Mouse (Mus musculus) brain, adult 2 months (tissue): Measurements from ENCODE around the gene Foxp4.

Experiments
- DNase-seq: peaks from one replicate; pipeline ENCODE4 v3.0.0; 2011; ENCODE audit warnings: low read depth, low spot score

Foxp4 gene

GRCm38 (mm10) chr17:47889727-47890126 lies 34.7 kb downstream of the Foxp4 start:
- no peak for DNase-seq

DNA sequence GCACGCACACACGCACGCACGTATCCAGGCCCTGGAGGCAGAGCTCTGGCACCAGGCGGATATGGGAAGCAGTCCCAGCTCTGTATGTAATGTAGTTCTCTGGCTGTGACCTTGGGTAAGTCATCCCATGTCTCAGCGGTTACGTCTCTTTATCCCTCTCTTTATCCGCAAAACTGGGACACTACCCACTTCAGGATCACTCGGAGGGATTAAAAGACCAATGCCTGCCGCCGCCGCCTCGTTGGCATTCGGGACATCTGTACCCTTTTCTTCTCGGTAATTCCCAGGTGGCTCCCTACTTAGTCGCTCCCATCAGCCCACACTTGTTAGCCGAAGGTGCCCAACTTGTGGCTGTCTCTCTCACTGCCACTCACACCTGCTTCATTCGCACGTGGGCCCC lies 35.2 kb downstream of the Foxp4 start:
- no peak for DNase-seq

GRCm38 (mm10) chr17:47888641-47889040 lies 35.8 kb downstream of the Foxp4 start:
- DNase-seq: no peak

DNA sequence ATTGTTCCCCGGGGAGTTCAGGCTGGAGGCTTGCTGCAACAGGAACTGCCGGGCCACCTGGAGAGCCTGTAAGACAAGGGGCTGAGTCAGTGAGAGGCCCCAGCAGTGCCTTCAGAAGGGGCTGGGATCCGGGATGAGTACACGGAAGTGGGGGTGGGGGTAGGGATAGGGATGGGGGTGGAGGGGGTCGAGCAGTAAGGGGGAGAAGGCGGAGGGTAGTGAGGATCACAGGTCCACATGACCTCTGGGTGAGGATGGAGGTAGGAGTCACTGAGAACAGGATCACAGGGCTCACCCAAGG lies 36.3 kb downstream of the Foxp4 start:
- DNase-seq: no peak

DNA sequence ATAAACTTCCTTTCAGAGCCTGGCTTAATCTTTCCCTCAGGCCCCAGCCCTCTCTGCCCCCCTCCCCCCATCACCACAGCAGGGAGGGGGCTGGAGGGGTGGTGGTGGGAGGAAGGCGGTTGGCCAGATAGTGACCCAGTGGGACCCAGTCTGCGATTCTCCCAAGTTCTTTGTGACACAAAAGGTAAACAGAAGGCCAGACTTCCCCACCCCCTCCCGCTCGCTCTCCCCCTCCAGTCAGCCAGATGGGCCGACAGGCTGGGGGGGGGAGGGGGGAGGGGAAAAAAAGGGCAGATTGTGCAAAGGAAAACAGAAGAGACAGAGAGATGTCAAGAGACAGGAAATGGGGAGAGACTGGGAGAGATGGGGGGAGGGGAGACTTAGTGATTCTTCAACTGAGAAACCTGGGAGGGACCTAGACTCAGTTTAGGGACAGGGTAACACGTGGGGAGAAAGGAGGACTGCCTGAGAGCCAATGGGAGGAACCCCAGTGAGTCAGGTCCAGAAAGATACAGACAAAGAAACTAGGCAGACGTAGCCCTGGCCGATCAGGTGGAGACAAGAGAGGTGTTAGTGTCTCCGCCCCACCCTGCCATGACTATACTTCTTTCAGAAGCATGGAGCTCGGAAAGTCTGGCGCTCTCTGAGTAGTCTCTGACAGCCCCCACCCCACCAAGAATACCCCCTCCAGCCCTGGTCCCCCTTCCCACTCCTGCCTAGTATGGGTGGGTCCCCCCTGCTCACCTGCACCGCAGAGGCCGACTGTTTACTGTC lies 36.9 kb downstream of the Foxp4 start:
- no peak for DNase-seq

GRCm38 (mm10) chr17:47883099-47883498 lies 41.3 kb downstream of the Foxp4 start:
- DNase-seq: no peak

DNA sequence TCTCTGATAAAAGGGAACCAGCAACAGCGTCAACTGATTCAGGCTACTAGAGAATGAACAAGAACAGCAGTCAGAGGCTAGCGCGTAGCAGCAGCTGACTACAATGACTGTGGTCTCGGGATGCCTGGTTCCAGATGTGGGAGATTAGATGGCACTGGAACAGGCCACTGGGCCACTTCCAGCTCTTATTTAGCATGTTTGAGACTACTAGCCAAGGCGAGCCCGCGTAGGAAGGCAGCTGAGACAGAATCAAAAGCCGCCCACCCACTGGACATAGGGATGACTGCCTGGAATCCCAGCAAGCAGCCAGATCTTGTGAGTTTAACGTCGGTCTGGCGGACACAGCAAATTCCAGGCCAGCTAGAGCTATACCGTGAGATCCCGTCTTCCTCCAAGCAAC lies 43.1 kb downstream of the Foxp4 start:
- DNase-seq: peak; percentile 52

DNA sequence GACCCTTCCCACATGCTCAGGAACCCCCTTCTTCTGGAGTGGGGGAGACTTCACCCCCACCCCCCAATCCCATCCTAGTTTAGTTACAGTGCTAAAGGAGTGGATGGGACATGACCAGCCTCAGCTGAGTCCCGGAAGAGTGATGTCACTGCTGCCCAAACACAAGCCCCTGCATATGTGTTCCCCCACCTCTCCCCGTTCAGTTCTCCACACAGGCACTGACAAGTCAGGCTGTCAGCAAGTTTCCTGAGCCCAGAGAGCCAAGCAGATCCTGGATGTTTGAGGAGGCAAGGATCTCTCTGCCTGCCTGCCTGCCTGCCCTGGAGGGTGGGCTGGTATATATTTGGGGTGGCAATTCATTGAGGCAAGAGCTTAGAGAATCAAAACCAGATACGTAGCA lies 45.2 kb downstream of the Foxp4 start:
- DNase-seq: peak; percentile 50

DNA sequence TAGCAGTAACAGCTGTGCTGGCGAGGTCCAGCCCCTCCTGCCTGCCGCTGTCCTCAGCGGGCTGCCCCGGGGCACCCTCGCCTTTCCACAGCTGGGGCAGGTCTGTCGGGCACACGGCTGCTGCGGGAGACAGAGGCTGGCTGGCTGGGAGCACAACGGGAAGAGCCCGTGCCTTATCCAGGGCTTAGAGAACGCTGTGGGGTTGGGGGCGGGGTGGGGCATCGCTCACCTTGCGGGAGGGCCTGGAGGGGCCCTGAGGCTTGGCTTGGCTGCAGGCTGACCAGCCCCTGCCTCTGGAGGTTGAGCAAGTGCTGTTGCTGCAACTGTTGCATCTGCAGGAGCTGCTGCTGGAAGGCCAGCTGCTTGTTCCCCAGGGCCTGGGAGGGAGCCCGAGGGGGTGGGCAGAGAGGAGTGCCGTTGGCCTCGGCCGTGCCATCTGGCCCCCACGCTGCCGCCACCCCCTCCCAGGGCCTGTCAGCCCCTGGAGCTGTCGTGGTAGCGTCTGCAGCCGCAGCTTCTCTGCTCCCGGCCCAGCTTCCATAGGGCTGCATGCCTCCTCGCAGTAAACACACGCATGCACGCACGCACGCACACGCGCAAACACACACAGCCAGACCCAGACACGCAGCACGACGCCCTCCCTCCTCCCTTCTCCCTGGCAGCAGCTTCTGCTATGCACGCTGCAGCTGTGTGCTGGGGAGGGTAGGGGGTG lies 45.9 kb downstream of the Foxp4 start:
- peak; percentile 92 for DNase-seq

DNA sequence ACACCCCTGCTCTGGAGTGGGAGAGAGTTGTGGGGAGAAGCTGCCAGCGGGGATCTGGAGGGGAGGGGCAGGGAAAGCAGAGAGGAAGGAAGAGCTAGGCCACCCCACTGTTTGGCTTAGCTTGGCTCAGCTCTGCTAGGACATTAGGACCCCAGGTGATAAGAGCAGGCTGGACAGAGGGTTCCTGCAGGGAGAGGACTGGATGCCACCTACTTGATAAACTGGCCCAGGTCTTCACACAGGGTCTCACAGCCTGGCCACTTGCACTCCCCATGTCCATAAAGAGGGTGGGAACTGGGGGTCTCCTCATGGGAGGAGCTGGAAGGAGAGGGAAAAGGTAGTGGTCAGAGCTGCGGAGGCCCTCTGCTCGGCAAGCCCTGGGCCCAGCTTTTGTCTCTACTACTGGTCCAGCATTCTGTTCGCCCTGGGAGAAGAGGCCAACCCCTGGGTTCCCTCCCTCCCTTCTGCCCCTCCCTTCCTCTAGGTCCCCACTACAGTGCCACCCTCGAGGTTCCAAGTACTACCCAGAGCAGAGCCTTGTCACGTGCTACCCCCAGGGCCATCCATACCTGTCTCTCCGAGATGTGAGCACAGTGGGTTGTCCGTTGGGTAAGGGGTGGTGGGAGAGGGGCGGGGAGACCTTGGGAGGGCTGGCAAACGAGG lies 46.6 kb downstream of the Foxp4 start:
- DNase-seq: peak; percentile 56

GRCm38 (mm10) chr17:47876776-47877714 lies 47.4 kb downstream of the Foxp4 start:
- DNase-seq: peak; percentile 43

GRCm38 (mm10) chr17:47873341-47873791 lies 51.1 kb downstream of the Foxp4 start:
- DNase-seq: peak; percentile 87

DNA sequence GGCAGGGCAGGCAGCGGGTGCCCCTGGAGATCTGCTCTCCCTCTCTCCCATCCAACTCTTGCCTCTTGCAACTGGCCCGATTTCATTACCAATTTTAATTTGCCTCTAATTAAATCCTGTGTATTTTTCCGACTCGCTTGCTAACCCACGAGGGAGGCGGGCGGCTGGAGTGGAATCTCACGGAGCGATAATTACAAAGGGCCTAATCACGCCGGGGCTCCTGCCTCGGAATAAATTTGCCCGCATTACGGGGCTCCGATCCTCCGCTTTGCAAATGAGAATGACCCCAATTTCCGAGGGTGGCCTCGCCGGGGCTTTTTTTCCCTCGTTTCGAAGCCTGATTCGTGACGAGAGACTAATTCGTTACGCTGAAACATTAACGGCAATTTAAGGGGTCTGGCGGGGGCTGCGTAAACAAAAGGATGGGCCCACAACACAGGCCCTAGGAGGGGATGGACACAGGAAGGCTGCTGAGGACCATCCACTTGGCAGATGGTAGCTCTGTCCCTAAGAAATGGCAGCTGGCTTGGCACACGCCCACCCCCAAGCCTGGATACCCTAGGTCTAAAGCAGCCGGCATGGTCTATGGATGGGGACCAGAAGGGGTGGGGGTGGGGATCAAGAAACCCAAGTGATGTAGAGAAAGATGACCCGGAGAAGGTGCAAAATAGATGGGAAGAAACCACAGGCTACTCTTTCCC lies 52.0 kb downstream of the Foxp4 start:
- no peak for DNase-seq

- DNase-seq: no peak
Observed at GRCm38 (mm10) chr17:47869874-47870273, 54.6 kb downstream of the Foxp4 start.

GRCm38 (mm10) chr17:47866037-47866436 lies 58.4 kb downstream of the Foxp4 start:
- DNase-seq: peak; percentile 74

DNA sequence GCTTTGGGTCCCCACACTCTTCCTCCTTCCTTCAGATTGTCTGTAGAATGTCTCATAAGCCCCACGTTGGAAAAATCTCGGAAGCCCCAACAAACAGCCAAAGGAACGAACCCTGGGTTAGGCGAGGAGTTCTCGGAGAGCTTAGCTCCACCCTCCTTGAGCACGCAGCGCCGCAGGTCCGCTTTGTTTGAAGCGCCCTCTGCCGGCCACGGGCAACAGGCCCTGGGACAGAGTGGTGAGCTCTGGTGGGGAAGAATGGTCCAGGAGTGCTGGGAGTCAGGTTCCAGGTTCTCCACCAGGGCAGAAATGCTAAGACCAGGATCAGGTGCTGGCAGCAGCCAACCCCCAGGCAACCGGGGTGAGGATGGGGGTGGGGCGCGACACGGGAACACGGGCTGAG lies 59.9 kb downstream of the Foxp4 start:
- peak; percentile 86 for DNase-seq

DNA sequence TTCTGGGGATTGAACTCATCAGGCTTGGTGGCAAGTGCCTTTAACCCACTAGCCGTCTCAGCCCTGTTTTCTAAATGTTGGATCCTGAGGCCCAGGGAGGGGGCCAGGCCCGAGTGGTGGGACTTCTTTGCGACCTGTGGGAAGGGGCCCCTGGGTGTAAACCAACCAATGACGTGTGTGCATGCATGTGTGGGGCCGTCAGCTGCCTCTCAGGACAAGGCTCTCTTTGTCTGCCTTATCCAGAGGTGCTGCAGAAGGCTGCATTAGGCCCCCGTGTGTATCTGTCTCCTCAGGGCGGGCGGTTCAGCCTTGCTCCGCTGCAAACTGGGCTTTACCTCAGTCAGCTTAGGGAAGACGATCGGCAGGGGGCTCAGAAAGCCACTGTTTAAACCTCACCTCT lies 61.0 kb downstream of the Foxp4 start:
- no peak for DNase-seq

DNA sequence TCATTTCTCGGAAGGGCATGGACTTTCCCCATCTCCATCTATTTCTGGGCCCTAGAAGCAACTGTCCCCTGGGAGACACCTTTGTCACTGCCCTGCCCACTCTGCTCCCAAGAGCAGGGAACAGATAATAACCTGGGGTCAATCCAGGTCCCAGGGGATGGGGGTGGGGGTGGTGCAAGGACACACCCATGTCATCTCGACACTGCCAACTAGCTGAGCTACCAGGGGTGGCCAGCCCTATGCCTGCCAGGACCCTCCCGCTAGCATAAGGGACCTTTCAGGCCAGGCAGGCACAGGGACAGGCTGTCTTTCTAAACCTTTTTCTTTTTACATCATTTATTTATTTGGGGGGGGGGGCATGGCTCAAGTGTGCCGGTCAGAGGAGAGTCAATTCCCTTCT lies 61.4 kb downstream of the Foxp4 start:
- DNase-seq: no peak

DNA sequence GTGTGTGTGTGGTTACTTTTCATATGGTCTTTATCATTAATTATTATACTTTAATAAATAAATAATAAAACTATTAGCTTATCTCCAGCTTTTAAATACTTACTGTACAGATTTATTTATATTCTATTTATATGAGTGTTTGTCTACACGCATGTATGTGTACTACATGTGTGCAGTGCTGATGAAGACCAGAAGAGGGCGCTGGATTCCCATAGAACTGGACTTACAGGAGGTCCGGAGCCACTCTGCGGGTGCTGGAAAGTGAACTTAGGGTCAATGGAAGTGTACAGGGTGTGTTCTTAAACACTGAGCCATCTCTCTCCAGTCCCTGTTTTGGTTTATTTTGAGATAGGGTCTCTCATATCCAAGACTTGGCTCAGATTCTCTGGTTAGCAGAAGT lies 68.9 kb downstream of the Foxp4 start:
- DNase-seq: no peak

DNA sequence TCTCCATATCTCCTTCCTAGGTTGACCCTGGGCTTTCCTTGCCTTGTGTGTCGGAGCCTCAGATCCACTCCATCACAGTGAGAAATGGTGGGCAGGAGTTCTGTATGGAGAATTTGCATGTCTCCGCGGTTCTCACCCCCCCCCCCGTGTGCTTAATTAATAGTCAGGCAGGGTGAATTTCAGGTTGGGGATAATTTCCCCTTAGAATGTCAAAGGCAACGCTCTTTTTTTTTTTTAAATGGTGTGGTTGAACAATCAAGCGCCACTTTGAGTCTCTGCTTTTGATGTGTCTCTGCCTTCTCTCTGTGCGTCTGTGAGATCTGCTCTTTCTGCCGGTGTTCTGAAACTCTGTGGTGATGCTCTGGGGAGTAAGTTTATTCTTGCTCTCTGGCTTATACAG lies 69.5 kb downstream of the Foxp4 start:
- DNase-seq: no peak

DNA sequence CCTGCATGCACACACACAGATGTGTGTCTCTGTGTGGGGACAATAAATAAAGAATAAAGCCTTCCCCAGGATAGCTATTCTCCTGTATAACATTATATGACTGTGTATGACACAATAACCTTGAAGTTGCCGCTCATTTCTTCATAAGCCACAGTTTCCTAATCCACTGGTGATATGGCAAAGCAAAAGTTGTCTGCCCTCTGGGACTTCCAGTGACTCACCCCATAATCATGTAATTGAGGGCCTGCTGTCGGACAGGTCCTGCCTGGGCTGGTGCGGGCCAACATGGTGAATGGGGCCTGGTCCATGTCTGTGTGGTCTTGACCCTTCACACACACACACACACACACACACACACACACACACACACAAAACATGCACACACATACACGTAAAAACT lies 70.7 kb downstream of the Foxp4 start:
- DNase-seq: no peak
